Mouse (Mus musculus): ENCODE data around the gene Tmem120b. TPM values are rescaled to one million over a fixed set of nuclear protein-coding genes. Genes with fewer than 3 reads are reported as not detected.

Gene Tmem120b
- polyA plus RNA-seq (2011; ENCODE audit: insufficient read depth, insufficient read length, low replicate concordance, missing spikeins): 33.5 and 38.8 TPM in 2 replicates

GRCm38 (mm10) chr5:123068115-123068514 is at the start of gene Tmem120b:
Gene Tmem120b (plus strand): TSS chr5:123068415.
- WGBS: 79% methylated on average over 12 of the region's 12 CpGs
- Histone ChIP-seq H3K4me1 (ENCODE audit: control insufficient read depth, insufficient read depth, low read length) (no peaks in the 10 kb centered on the region; the same call in 1 of the 2 replicates), H3K27ac (ENCODE audit: control insufficient read depth, insufficient read depth, low read depth, low read length, poor library complexity) (no peak within 1 kb of the TSS), H3K4me3 (replicated peaks; ENCODE audit: control insufficient read depth, low read depth, low read length) (no peak within 1 kb of the TSS)
- TF ChIP-seq CTCF (IDR thresholded peaks at IDR 0.05; ENCODE audit: control insufficient read depth, insufficient read depth, low read length) (no peak), POLR2A (IDR thresholded peaks at IDR 0.05; ENCODE audit: borderline replicate concordance, control insufficient read depth, low read depth, low read length) (no peak)

- Histone ChIP-seq H3K4me1 (ENCODE audit: control insufficient read depth, insufficient read depth, low read length) (peaks cover under 1% of the 10 kb centered on the region; the same call in 1 of the 2 replicates), H3K27ac (ENCODE audit: control insufficient read depth, insufficient read depth, low read depth, low read length, poor library complexity) (peak overlapping the region; percentile 62), H3K4me3 (replicated peaks; ENCODE audit: control insufficient read depth, low read depth, low read length) (peak overlapping the region; percentile 36)
- TF ChIP-seq POLR2A (IDR thresholded peaks at IDR 0.05; ENCODE audit: borderline replicate concordance, control insufficient read depth, low read depth, low read length): no peak
- no peak for TF ChIP-seq CTCF (IDR thresholded peaks at IDR 0.05; ENCODE audit: control insufficient read depth, insufficient read depth, low read length)
- WGBS: 10% methylated on average over 10 of the region's 10 CpGs
Observed at GRCm38 (mm10) chr5:123019336-123020016, 48.7 kb upstream of the Tmem120b start.

GRCm38 (mm10) chr5:123020426-123020825 is 47.8 kb upstream of the Tmem120b start:
- no peak for TF ChIP-seq CTCF (IDR thresholded peaks at IDR 0.05; ENCODE audit: control insufficient read depth, insufficient read depth, low read length)
- no peak for TF ChIP-seq POLR2A (IDR thresholded peaks at IDR 0.05; ENCODE audit: borderline replicate concordance, control insufficient read depth, low read depth, low read length)
- H3K27ac ChIP-seq (ENCODE audit: control insufficient read depth, insufficient read depth, low read depth, low read length, poor library complexity): no peak overlapping the region
- H3K4me1 ChIP-seq (ENCODE audit: control insufficient read depth, insufficient read depth, low read length): peaks cover 3% of the 10 kb centered on the region; the same call in 1 of the 2 replicates
- no peak overlapping the region for H3K4me3 ChIP-seq (replicated peaks; ENCODE audit: control insufficient read depth, low read depth, low read length)
- WGBS: 31% methylated on average over 5 of the region's 5 CpGs

- 45% methylated on average over 7 of the region's 7 CpGs for WGBS
- peaks cover 5% of the 10 kb centered on the region for H3K4me1 ChIP-seq (ENCODE audit: control insufficient read depth, insufficient read depth, low read length)
- no peak overlapping the region for H3K27ac ChIP-seq (ENCODE audit: control insufficient read depth, insufficient read depth, low read depth, low read length, poor library complexity)
- no peak overlapping the region for H3K4me3 ChIP-seq (replicated peaks; ENCODE audit: control insufficient read depth, low read depth, low read length)
- TF ChIP-seq CTCF (IDR thresholded peaks at IDR 0.05; ENCODE audit: control insufficient read depth, insufficient read depth, low read length) (no peak), POLR2A (IDR thresholded peaks at IDR 0.05; ENCODE audit: borderline replicate concordance, control insufficient read depth, low read depth, low read length) (no peak)
Observed at GRCm38 (mm10) chr5:123021438-123021837, 46.8 kb upstream of the Tmem120b start.

- 46% methylated on average over 6 of the region's 6 CpGs for WGBS
- no peak for TF ChIP-seq CTCF (IDR thresholded peaks at IDR 0.05; ENCODE audit: control insufficient read depth, insufficient read depth, low read length)
- no peak for TF ChIP-seq POLR2A (IDR thresholded peaks at IDR 0.05; ENCODE audit: borderline replicate concordance, control insufficient read depth, low read depth, low read length)
- H3K4me3 ChIP-seq (replicated peaks; ENCODE audit: control insufficient read depth, low read depth, low read length): no peak overlapping the region
- peak overlapping the region; percentile 17; the same call in 1 of the 2 replicates for H3K27ac ChIP-seq (ENCODE audit: control insufficient read depth, insufficient read depth, low read depth, low read length, poor library complexity)
- H3K4me1 ChIP-seq (ENCODE audit: control insufficient read depth, insufficient read depth, low read length): peaks cover 11% of the 10 kb centered on the region
Observed at GRCm38 (mm10) chr5:123023049-123023448, 45.2 kb upstream of the Tmem120b start.

GRCm38 (mm10) chr5:123024312-123024711 is 43.9 kb upstream of the Tmem120b start:
- WGBS: 71% methylated on average over 6 of the region's 6 CpGs
- peak overlapping the region; percentile 21; the same call in 1 of the 2 replicates for H3K27ac ChIP-seq (ENCODE audit: control insufficient read depth, insufficient read depth, low read depth, low read length, poor library complexity)
- H3K4me1 ChIP-seq (ENCODE audit: control insufficient read depth, insufficient read depth, low read length): peaks cover 11% of the 10 kb centered on the region
- TF ChIP-seq CTCF (IDR thresholded peaks at IDR 0.05; ENCODE audit: control insufficient read depth, insufficient read depth, low read length): no peak
- no peak for TF ChIP-seq POLR2A (IDR thresholded peaks at IDR 0.05; ENCODE audit: borderline replicate concordance, control insufficient read depth, low read depth, low read length)
- H3K4me3 ChIP-seq (replicated peaks; ENCODE audit: control insufficient read depth, low read depth, low read length): no peak overlapping the region

GRCm38 (mm10) chr5:123024965-123025573 is 43.1 kb upstream of the Tmem120b start:
- 8% methylated on average over 9 of the region's 9 CpGs for WGBS
- H3K27ac ChIP-seq (ENCODE audit: control insufficient read depth, insufficient read depth, low read depth, low read length, poor library complexity): peak overlapping the region; percentile 80
- H3K4me1 ChIP-seq (ENCODE audit: control insufficient read depth, insufficient read depth, low read length): peaks cover 11% of the 10 kb centered on the region
- TF ChIP-seq CTCF (IDR thresholded peaks at IDR 0.05; ENCODE audit: control insufficient read depth, insufficient read depth, low read length) (no peak), POLR2A (IDR thresholded peaks at IDR 0.05; ENCODE audit: borderline replicate concordance, control insufficient read depth, low read depth, low read length) (peak; percentile 33; the same call in 1 of the 2 replicates)
- peak overlapping the region; percentile 49 for H3K4me3 ChIP-seq (replicated peaks; ENCODE audit: control insufficient read depth, low read depth, low read length)

GRCm38 (mm10) chr5:123026414-123026813 is 41.8 kb upstream of the Tmem120b start:
- TF ChIP-seq CTCF (IDR thresholded peaks at IDR 0.05; ENCODE audit: control insufficient read depth, insufficient read depth, low read length): no peak
- no peak for TF ChIP-seq POLR2A (IDR thresholded peaks at IDR 0.05; ENCODE audit: borderline replicate concordance, control insufficient read depth, low read depth, low read length)
- WGBS: 57% methylated on average over 6 of the region's 6 CpGs

More at GRCm38 (mm10) chr5:123026414-123026813, 41.8 kb upstream of the Tmem120b start:
- H3K27ac ChIP-seq (ENCODE audit: control insufficient read depth, insufficient read depth, low read depth, low read length, poor library complexity): no peak overlapping the region; the same call in 1 of the 2 replicates
- no peak overlapping the region for H3K4me3 ChIP-seq (replicated peaks; ENCODE audit: control insufficient read depth, low read depth, low read length)
- peaks cover 11% of the 10 kb centered on the region for H3K4me1 ChIP-seq (ENCODE audit: control insufficient read depth, insufficient read depth, low read length)
